Mouse (Mus musculus) layer of hippocampus, adult 9-10 months (tissue): ENCODE data around the gene Dnaaf1.

Source experiments
- DNase-seq: peaks from one replicate; pipeline ENCODE4 v3.0.0; 2022; ENCODE audit warnings: low spot score

Gene Dnaaf1

DNA sequence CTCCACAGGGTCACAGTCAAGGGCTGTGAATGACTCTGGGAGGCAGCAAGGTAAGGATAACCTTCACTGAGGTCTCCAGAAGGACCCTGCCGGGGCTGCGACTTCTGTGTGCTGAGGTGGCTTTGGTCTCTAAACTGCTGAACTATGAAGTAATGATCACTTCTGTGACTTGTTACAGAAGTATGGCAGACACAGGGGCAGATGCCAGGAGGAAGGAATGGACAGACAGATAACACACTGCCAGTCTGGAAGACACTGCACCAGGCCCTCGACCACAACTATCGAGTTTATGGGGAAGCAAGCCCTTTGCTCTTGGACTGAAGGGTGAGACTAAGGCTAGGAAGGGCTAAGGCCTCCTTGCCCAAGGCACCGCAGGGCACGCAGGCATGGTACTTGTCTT is 3.9 kb upstream of the Dnaaf1 start:
- no peak for DNase-seq

DNA sequence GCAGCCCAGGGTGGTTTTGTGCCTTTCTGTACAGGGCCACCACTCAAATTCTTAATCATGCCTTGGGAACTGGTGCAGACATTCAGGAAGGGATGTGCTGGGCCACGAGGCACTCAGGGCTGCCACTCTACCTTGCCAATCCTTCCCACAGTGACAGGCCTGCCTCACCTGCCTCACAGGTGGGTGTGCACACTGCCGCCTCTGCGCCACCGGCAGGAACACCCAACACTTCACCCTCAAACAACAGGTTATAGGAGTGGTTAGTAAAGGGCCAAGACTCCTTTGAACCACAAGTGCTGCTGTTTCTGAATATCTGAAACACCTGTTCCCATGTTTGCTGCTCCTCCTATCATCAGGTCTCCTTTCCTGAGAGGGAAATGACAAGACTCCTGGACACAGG is 2.6 kb upstream of the Dnaaf1 start:
- DNase-seq, result no peak

GRCm38 (mm10) chr8:119575366-119575726 is 311 bp downstream of the Dnaaf1 start:
- no peak for DNase-seq

DNA sequence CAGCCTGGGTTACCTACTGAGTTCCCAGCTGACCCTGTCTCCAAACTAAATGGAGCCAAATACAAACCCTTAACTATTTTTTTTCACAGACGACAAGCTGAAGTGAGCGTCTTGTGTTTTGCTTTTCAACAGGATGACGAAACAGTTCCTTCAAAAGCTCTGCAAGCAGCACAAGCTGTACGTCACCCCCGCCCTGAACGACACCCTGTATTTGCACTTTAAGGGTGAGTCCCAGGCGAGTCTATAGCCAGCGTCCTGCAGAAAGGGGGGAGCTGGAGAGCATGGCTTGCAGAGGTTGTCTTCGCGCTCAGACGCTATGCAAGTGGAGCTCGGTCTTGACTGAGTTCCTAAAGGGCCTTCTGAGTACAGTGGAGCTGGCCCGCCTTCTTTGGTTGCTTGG is 4.1 kb downstream of the Dnaaf1 start:
- no peak for DNase-seq

- DNase-seq, result no peak
Measured at GRCm38 (mm10) chr8:119580441-119581161, 5.6 kb downstream of the Dnaaf1 start.

DNA sequence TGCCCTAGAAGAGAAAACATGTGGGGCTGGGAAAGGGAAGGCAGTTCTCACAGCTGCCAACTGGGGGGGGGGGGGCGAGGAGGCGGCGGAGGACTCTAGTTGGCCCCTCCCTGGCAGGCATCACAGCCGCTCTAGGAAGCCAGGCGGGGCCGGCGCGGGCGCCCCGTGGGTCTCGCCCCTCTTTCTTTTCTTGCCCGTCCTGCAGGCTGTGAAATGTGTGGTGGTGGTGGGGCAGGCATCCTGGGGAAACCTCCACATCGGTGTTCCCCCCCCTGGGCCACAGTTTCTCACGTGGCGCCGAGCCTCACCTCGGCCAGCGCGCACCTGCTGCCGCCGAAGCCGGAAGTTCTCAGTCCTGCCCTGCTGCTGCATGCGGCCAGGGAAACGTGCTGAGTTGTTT is 10.9 kb downstream of the Dnaaf1 start:
- no peak for DNase-seq

DNA sequence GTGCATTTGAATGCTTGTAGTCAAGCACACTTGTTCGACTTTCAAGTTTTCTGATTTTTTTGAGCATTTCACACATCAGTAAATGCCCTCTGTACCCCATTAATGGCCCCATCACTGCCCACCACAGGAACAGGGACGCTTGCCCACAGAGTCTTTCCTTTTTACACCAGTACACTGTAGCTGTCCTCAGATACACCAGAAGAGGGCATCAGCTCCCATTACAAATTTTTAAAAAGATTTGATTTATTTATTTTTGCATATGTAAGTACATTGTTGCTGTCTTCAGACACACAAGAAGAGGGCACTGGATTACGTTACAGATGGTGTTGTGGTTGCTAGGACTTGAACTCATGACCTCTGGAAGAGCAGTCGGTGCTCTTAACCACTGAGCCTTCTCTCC is 13.3 kb downstream of the Dnaaf1 start:
- no peak for DNase-seq

GRCm38 (mm10) chr8:119588844-119589243 is 13.8 kb downstream of the Dnaaf1 start:
- no peak for DNase-seq

DNA sequence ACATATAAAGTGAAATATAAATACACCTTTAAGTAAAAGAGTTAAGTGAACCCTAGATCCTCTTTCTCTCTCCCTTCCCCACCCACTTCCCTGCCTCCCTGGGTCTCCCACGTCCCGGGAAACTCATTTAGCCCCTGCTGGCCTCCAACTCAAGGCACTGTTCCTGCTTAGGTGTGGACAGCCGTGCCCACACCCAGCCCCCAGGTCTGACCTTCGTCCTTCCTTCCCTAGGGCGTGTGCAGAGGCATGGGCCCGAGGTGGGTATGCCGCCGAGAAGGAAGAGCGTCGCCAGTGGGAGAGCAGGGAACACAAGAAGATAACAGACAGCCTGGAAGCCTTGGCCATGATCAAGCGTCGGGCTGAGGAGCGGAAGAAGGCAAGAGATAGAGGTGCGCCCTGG is 15.3 kb downstream of the Dnaaf1 start:
- DNase-seq, result no peak

- DNase-seq, result no peak
Measured at GRCm38 (mm10) chr8:119591456-119591855, 16.4 kb downstream of the Dnaaf1 start.

DNA sequence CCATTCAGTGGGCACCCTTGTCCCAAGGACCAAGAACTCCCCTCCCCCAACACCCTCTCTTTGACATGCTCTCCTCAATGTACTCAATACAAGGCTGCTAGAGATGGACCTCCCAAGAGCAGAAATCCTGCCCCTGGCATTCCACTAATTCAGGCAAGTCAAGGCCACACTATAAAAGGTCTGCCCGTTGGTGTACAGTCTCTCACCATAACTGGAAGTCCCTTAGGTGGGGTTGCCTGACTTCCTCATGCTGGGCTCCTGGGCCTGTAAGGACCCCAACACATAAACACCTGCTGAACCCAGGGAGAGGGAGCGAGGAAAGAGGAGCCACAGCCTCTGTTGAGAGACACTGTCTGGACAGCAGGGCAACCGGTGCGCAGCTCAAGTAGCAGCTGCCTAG is 28.7 kb downstream of the Dnaaf1 start:
- no peak for DNase-seq

DNA sequence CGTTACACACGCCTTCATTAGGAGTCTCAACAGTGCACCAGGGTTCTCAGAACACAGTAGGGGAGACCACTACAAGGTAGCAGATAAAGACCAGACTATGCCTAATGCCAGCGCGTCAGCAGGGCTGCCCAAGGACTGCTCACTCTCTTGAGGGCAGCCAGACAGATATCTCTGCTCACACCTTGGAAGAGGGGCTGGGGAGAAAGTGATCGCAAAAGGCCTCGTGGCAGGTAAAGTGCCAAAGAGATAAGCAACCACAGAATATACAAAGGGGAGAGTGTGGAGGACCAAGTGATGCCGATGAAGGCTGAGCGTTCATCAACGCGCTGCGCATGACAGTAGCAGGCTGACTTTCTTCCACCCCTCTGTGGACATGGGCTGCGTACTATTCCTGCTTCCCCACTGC is 29.4 kb downstream of the Dnaaf1 start:
- DNase-seq, result no peak

GRCm38 (mm10) chr8:119604996-119605395 is 30.0 kb downstream of the Dnaaf1 start, which contains the start of gene Taf1c:
Gene Taf1c, minus strand, starts transcription at chr8:119605222.
- peak; percentile 87 for DNase-seq

- no peak for DNase-seq
Measured at GRCm38 (mm10) chr8:119606224-119606623, 31.2 kb downstream of the Dnaaf1 start.

DNA sequence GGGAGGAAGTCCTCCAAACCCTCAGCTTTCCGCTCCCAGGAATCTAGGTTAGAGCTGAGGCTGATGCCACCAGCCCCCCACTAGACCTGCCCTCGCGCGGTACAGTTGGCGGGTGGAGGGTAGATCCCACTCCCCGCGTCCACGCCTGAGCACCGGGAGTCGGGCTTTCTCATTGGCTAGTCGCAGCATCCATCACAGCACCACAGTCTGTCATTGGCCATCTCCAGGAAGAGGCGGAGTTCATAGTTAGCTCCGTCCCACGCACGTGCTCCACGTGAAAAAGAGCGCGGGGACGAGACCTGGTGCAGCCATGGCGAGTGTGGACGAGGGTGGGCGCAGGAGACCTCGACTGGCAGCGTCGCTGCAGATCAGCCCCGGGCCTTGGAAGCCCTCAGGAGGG is 37.4 kb downstream of the Dnaaf1 start, which contains the start of gene Adad2:
Adad2 (plus strand) TSS at position 277 of the 400 bp plus-strand sequence.
- no peak for DNase-seq

DNA sequence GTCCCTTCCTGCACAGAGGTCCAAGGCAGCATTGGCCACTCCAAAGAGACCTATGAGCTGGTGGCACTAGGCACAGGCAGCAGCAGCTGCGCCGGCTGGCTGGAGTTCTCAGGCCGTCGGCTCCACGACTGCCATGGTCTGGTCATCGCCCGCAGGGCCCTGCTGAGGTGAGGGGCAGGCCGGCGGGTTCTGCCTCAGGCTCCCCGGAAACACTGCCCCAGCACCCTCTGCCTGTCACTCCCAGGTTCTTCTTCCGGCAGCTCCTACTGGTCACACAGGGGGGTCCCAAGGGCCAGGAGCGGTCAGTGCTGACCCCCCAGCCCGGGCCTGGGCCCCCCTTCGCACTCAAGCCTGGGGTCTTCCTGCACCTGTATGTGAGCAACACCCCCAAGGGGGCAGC is 40.1 kb downstream of the Dnaaf1 start:
- DNase-seq, result no peak

DNA sequence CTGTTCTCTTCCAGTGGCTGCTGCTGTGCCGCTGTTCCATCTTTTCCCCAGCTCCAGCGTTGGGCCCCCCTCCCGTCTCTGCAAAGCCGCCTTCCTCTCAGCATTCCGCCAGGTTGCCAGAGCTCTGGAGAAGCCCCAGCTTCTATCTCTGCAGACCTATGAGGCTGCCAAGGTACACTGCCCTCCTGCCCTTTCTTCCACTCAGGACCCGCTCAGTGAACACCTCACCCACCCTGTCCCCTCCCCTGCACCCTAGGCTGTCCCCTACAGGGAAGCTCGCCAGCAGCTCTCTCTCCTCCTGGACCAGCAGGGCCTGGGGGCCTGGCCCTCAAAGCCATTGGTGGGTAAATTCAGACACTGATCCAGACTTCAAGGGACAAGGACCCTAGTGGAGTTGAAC is 41.3 kb downstream of the Dnaaf1 start:
- no peak for DNase-seq

GRCm38 (mm10) chr8:119616811-119617210 is 41.8 kb downstream of the Dnaaf1 start:
- DNase-seq, result no peak

DNA sequence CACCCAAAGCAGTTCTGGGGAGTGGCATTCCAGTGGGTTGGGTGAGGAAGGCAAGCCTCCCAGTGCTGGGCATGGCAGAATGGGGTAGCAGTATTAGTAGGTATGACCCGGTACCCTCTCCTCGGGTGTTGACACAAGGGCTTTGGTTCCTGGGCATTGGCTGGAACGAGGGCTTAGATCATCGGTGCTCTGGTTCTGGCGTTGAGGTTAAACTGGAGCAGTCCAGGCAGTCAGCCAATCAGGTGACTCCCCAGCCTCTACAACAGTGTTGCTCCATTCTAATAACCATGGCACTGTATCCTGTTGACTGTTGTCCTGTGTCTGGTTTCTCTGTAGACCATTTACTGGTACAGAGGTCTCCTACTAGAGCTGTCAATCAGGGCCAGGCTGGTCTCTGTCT is 42.6 kb downstream of the Dnaaf1 start:
- no peak for DNase-seq

DNA sequence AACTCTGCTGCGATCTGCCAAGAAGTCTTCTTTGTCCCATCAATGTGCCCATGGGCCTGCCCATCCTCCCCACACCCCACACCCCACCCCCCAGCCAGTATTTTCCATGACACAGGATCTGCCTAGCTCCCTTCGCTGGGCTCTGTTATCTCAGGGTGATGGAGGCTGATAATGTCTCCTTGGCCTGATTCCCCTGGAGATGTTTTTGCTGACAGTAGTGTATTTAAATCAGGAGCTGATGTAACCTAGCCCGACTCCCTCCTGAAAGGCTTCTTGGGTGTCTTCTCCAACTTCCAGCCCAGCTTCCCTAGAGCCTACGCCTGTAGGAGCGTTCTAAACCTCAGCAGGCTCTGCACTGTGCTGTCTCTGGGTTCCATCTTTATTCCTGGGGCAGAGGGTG is 43.9 kb downstream of the Dnaaf1 start:
- DNase-seq, result no peak

- no peak for DNase-seq
Measured at GRCm38 (mm10) chr8:119620116-119620840, 45.2 kb downstream of the Dnaaf1 start.

- DNase-seq, result no peak
Measured at GRCm38 (mm10) chr8:119620848-119621465, 45.9 kb downstream of the Dnaaf1 start.

DNA sequence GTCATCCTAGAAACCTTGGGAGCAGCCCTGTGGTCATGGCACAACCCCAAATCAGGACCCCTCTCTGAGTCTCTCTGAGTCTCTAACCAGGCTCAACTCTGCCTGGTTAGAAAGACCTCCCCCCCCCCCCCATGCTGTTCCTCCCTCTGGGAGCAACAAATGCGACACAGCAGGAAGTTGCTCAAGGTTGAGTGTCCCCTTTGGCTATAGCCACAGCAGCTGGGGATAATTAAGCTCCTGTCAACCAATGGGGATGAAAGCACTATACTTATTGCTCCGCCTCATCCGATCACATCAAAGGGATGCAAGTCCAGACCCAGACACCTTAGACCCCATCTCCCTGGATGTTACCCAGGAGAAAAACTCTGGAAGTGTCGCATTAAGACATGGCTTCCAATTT is 47.5 kb downstream of the Dnaaf1 start:
- no peak for DNase-seq
